Mouse (Mus musculus): Measurements from ENCODE around the gene Klhdc7b.

GRCm38 (mm10) chr15:89354455-89354854, 30.3 kb upstream of the Klhdc7b start:
- TF ChIP-seq CTCF (IDR thresholded peaks at IDR 0.05; ENCODE audit: low read depth, low read length) (no peak), GATA1 (IDR thresholded peaks at IDR 0.05; ENCODE audit: borderline replicate concordance, low read length) (no peak)

All from G1E (cell line).